10 mouse cellular contexts compared by ENCODE assay signal in the genomic region with DNA sequence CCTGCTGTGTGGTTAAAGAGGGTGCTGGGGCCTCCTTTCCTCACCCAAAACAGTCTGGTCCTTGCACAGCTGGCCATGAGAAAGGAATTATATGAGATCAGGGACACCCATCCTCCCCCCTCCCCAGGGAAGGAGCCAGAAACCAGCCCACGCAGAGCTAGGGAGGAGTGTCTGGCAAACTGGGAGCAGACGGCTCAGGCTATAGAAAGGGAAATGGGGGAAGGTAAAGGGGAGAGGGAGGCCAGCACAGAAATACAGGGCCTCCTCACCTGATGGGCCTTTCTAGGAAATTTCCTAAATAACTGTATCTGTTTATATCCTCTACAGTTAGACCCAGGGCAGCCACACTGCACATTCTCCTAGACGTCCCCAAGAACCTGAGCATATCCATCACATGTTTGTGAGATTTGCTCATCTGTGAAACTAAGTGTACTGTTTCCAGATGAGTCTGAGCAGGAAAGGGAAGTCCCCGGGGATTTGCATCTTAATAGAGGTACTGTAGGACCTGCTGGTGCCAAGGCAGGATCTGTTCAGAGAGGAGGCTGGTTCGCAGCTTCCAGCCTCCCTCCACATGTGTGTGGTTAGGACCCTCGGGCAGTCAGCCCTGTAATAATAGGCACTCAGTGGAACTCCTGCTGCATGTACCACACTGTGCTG. TPM values are rescaled to one million over a fixed set of nuclear protein-coding genes. Genes with fewer than 3 reads are reported as not detected.
DNase-seq lines count a peak whose midpoint lies in the region; ATAC-seq and TF ChIP-seq lines count a peak whose summit lies in the region.
"Had no signal": no experiment of that assay in that cellular context is flagged by ENCODE, and none has a peak within 500 bp of the region (broad histone marks: within the 10 kb centered on the region; RNA-seq: fewer than 3 reads in every experiment).

No protein-coding gene starts in this region.

- TF ChIP-seq CTCF in lung, adult 2 months (IDR thresholded peaks at IDR 0.05; ENCODE audit: insufficient read depth, low read length): no peak

- no peaks in the 10 kb centered on the region for H3K9me3 ChIP-seq in forebrain, embryonic 14.5 days (replicated peaks; ENCODE audit: control insufficient read depth, low read length)
- H3K9me3 ChIP-seq in stomach, embryonic 14.5 days (ENCODE audit: control insufficient read depth, low read depth, low read length): no peaks in the 10 kb centered on the region

- H3K27ac ChIP-seq in forebrain, embryonic 14.5 days (ENCODE audit: low read depth, low read length): peak overlapping the region; percentile 55
- no peak overlapping the region for H3K27ac ChIP-seq in stomach, embryonic 14.5 days (ENCODE audit: low read length)
- H3K27ac ChIP-seq: gastrocnemius, adult 2 months had no signal

- H3K27me3 ChIP-seq in forebrain, embryonic 14.5 days (replicated peaks; ENCODE audit: control insufficient read depth, insufficient read depth, low read length): no peaks in the 10 kb centered on the region
- no peaks in the 10 kb centered on the region for H3K27me3 ChIP-seq in stomach, embryonic 14.5 days (ENCODE audit: control insufficient read depth, insufficient read depth, low read length)

- H3K9ac ChIP-seq in forebrain, embryonic 14.5 days (ENCODE audit: low read length): peak overlapping the region; percentile 21; the same call in 1 of the 2 replicates
- no peak overlapping the region for H3K9ac ChIP-seq in stomach, embryonic 14.5 days (replicated peaks; ENCODE audit: low read depth, low read length)

- peaks cover 17% of the 10 kb centered on the region; the same call in 1 of the 2 replicates for H3K36me3 ChIP-seq in forebrain, embryonic 14.5 days (ENCODE audit: control insufficient read depth, insufficient read depth, low read length)
- peaks cover 9% of the 10 kb centered on the region; the same call in 1 of the 2 replicates for H3K36me3 ChIP-seq in stomach, embryonic 14.5 days (ENCODE audit: control insufficient read depth, insufficient read depth, low read length)

- H3K4me3 ChIP-seq in lung, adult 2 months (replicated peaks; ENCODE audit: extremely low read depth, low read depth, low read length): no peak overlapping the region
- no peak overlapping the region for H3K4me3 ChIP-seq in forebrain, embryonic 14.5 days (ENCODE audit: low read depth, low read length)
- H3K4me3 ChIP-seq in stomach, embryonic 14.5 days (ENCODE audit: low read depth, low read length): no peak overlapping the region
- H3K4me3 ChIP-seq: gastrocnemius, adult 2 months had no signal

- peak overlapping the region; percentile 28 for H3K4me2 ChIP-seq in forebrain, embryonic 14.5 days (ENCODE audit: low read length)
- H3K4me2 ChIP-seq in stomach, embryonic 14.5 days (replicated peaks; ENCODE audit: low read depth, low read length): 0 out of 2 replicates have a peak overlapping the region, but pooled peaks have one; percentile 8

- peaks cover 2% of the 10 kb centered on the region; the same call in 1 of the 2 replicates for H3K4me1 ChIP-seq in lung, adult 2 months (ENCODE audit: control insufficient read depth, insufficient read depth, low read length)
- H3K4me1 ChIP-seq in forebrain, embryonic 14.5 days (ENCODE audit: control insufficient read depth, insufficient read depth, low read length): peaks cover 43% of the 10 kb centered on the region
- peaks cover 27% of the 10 kb centered on the region for H3K4me1 ChIP-seq in stomach, embryonic 14.5 days (ENCODE audit: control insufficient read depth, insufficient read depth, low read length)

- no peak for ATAC-seq in forebrain, embryonic 14.5 days
- no peak for ATAC-seq in stomach, embryonic 14.5 days (ENCODE audit: insufficient number of reproducible peaks, insufficient read depth, low FRiP score, low read depth)

- peak; percentile 34 for DNase-seq in embryo, embryonic 11 days
- no peak for DNase-seq in embryo, embryonic 9.5 days (ENCODE audit: extremely low spot score)
- peak; percentile 34 for DNase-seq in lung, postnatal 10 days
- no peak for DNase-seq in lung, adult 2 months
- DNase-seq in forebrain, embryonic 14.5 days (ENCODE audit: low spot score): peak; percentile 52
- DNase-seq in yolk sac, embryonic 10.5 days (ENCODE audit: low spot score): no peak
- DNase-seq in urinary bladder, adult 2 months (ENCODE audit: low spot score): no peak
- DNase-seq: B cell, adult 2 months; gastrocnemius, adult 2 months had no signal

- no peak for TF ChIP-seq POLR2A in lung, adult 2 months (IDR thresholded peaks at IDR 0.05; ENCODE audit: borderline replicate concordance, extremely low read depth, low read depth, low read length)

- WGBS in lung, adult 2 months: 60% methylated on average over 6 of the region's 6 CpGs
- 9% methylated on average over 6 of the region's 6 CpGs for WGBS in forebrain, embryonic 14.5 days
- 43% methylated on average over 6 of the region's 6 CpGs for WGBS in stomach, embryonic 14.5 days

RNA-seq across cellular contexts. Expression of a gene that starts 6.2 kb away (rescaled TPM):
- polyA plus RNA-seq in lung, adult 2 months (2012; rRNA removed): 11.8 and 16.4 TPM in 2 replicates
- 14.3 TPM in 2 replicates for polyA plus RNA-seq in forebrain, embryonic 14.5 days (2014; fragmentation: Nextera tagmentation; extraction: Ambion mirVana)
- polyA plus RNA-seq in stomach, embryonic 14.5 days (2014; fragmentation: Nextera tagmentation; extraction: Ambion mirVana): 27.2 TPM in 2 replicates
- polyA plus RNA-seq in urinary bladder, adult 2 months (2012; rRNA removed): 30.0 and 38.1 TPM in 2 replicates

RNA-seq across cellular contexts. Expression of a gene that starts 16.4 kb away (rescaled TPM):
- 21.6 and 24.5 TPM in 2 replicates for polyA plus RNA-seq in lung, adult 2 months (2012; rRNA removed)
- 12.8 and 16.0 TPM in 2 replicates for polyA plus RNA-seq in forebrain, embryonic 14.5 days (2014; fragmentation: Nextera tagmentation; extraction: Ambion mirVana)
- 26.6 and 28.2 TPM in 2 replicates for polyA plus RNA-seq in stomach, embryonic 14.5 days (2014; fragmentation: Nextera tagmentation; extraction: Ambion mirVana)
- 12.0 and 13.7 TPM in 2 replicates for polyA plus RNA-seq in urinary bladder, adult 2 months (2012; rRNA removed)

RNA-seq across cellular contexts. Expression of a gene that starts 43.5 kb away (rescaled TPM):
- 3.9 and 4.2 TPM in 2 replicates for polyA plus RNA-seq in lung, adult 2 months (2012; rRNA removed)
- polyA plus RNA-seq in forebrain, embryonic 14.5 days (2014; fragmentation: Nextera tagmentation; extraction: Ambion mirVana): 0.29 and 0.37 TPM in 2 replicates
- 3.1 and 3.3 TPM in 2 replicates for polyA plus RNA-seq in stomach, embryonic 14.5 days (2014; fragmentation: Nextera tagmentation; extraction: Ambion mirVana)
- 0.19 and 0.34 TPM in 2 replicates for polyA plus RNA-seq in urinary bladder, adult 2 months (2012; rRNA removed)

Comparison
In these comparisons a context has a peak if more than half of its experiments do, and no peak if none do; other contexts are left out.
1. DNase-seq: peak in embryo, embryonic 11 days (single experiment), lung, postnatal 10 days (single experiment) and forebrain, embryonic 14.5 days (single experiment); none in embryo, embryonic 9.5 days (single experiment), lung, adult 2 months (single experiment), yolk sac, embryonic 10.5 days (single experiment) and urinary bladder, adult 2 months (single experiment).